Mouse (Mus musculus): Measurements from ENCODE around the gene Mettl15. TPM values are rescaled to one million over a fixed set of nuclear protein-coding genes. Genes with fewer than 3 reads are reported as not detected.

The Mettl15 gene
- total and polyA plus RNA-seq, 3 experiments: 3.1 to 5.3 TPM; not detected in 1

DNA sequence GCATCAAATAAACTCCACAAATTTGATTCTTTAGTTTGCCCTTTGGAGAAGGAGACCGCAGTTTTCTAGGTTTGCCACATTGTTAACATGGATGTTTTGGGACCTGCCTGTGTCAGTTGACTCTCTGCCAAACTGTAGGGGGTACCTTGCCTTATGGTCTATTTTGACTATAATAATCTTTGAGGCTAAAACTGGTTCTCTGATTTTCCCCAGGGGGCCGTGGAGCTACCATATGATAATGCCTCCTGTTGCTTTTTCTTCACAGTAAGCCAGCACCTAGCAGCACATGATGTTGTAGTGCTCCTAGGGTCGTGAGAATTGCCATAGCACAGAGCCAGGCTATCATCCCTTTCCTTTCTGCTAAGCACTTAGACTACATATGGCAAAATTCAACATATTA lies 21.7 kb upstream of the Mettl15 start:
- Histone ChIP-seq H3K36me3 (ENCODE audit: control insufficient read depth in 1 of 2, insufficient read depth in 2 of 2, low read length in 2 of 2) (peaks cover 15 to 22% of the 10 kb centered on the region in 2 experiments), H3K4me1 (ENCODE audit: control insufficient read depth in 1 of 2, insufficient read depth in 2 of 2, low read length in 2 of 2) (peaks cover 3 to 4% of the 10 kb centered on the region in 2 experiments; a peak in 2 of 4 replicates), H3K9ac (ENCODE audit: control insufficient read depth, low read depth, low read length, poor library complexity, severe bottlenecking) (no peak overlapping the region), H3K9me3 (replicated peaks; ENCODE audit: insufficient read depth, low read length) (no peaks in the 10 kb centered on the region), H3K79me2 (ENCODE audit: control insufficient read depth, insufficient read depth, low read length, poor library complexity) (no peaks in the 10 kb centered on the region), H3K4me3 (ENCODE audit: control insufficient read depth in 1 of 2, insufficient read depth in 1 of 2, low read depth in 2 of 2, low read length in 2 of 2) (no peak overlapping the region), H3K27ac (ENCODE audit: control insufficient read depth, low read depth, low read length) (no peak overlapping the region), H3K27me3 (ENCODE audit: control insufficient read depth in 1 of 2, insufficient read depth in 2 of 2, low read length in 2 of 2) (no peaks in the 10 kb centered on the region)
- no peak for DNase-seq (ENCODE audit: low read depth, low spot score)
- no peak for TF ChIP-seq TAL1 (IDR thresholded peaks at IDR 0.05; ENCODE audit: low read length)

DNA sequence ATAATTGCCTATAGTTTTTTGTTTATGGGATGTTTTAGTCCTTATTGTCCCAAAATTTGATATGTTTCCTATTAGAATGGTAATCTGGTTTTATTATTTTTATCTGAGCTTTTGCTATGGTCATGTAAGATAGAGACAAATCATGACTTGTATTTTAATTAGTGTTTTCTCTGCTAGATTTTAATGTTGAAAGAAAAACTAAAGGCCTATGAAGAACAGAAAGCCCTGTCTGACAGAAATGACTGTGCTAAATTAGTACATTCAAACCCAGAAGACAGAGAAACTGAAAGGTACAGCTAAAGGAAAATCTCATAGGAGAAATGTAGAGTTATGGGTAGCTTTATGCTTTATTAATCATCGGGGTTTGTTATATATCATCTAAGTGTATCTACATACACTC lies 17.6 kb upstream of the Mettl15 start:
- TF ChIP-seq POLR2A (IDR thresholded peaks at IDR 0.05; ENCODE audit: control insufficient read depth in 1 of 2, insufficient read depth in 1 of 2, low read depth in 1 of 2, low read length in 2 of 2, poor library complexity in 1 of 2) (no peak), MXI1 (IDR thresholded peaks at IDR 0.05; ENCODE audit: low read depth, low read length) (no peak), MYB (IDR thresholded peaks at IDR 0.05; ENCODE audit: low read depth, low read length) (no peak), TCF12 (IDR thresholded peaks at IDR 0.05; ENCODE audit: low read depth, low read length) (no peak), NELFE (IDR thresholded peaks at IDR 0.05; ENCODE audit: low read depth, low read length) (no peak), ZC3H11A (IDR thresholded peaks at IDR 0.05; ENCODE audit: low read depth, low read length) (no peak)
- Histone ChIP-seq H3K9ac (ENCODE audit: control insufficient read depth, low read depth, low read length, poor library complexity, severe bottlenecking) (no peak overlapping the region), H3K4me1 (ENCODE audit: control insufficient read depth in 1 of 2, insufficient read depth in 2 of 2, low read length in 2 of 2) (peaks cover 3 to 4% of the 10 kb centered on the region in 2 experiments; a peak in 2 of 4 replicates), H3K9me3 (replicated peaks; ENCODE audit: insufficient read depth, low read length) (no peaks in the 10 kb centered on the region), H3K27ac (ENCODE audit: control insufficient read depth, low read depth, low read length) (no peak overlapping the region), H3K4me3 (ENCODE audit: control insufficient read depth in 1 of 2, insufficient read depth in 1 of 2, low read depth in 2 of 2, low read length in 2 of 2) (no peak overlapping the region), H3K27me3 (ENCODE audit: control insufficient read depth in 1 of 2, insufficient read depth in 2 of 2, low read length in 2 of 2) (no peaks in the 10 kb centered on the region), H3K79me2 (ENCODE audit: control insufficient read depth, insufficient read depth, low read length, poor library complexity) (no peaks in the 10 kb centered on the region), H3K36me3 (ENCODE audit: control insufficient read depth in 1 of 2, insufficient read depth in 2 of 2, low read length in 2 of 2) (peaks cover 13 to 34% of the 10 kb centered on the region in 2 experiments)
- no peak for DNase-seq (ENCODE audit: low read depth, low spot score)

DNA sequence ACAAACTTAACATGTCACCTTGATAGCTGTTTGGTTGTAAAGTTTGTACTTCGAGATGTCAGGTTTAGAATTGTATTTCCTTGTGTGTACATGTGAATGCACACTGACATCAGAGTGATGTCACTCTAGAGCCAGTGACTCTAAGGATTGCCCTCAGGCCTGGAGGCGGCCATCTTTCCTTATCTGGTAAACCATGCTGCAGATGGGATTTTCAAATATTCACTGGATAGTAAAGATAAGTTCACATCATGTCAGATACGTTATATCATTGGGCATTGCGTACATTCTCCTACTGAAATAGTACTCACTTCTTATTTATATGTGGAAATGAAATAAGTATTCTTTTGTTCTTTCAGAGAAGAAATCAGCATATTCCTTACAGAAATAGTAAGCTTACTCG lies 15.7 kb upstream of the Mettl15 start:
- Histone ChIP-seq H3K27ac (ENCODE audit: control insufficient read depth, low read depth, low read length) (no peak overlapping the region), H3K27me3 (ENCODE audit: control insufficient read depth in 1 of 2, insufficient read depth in 2 of 2, low read length in 2 of 2) (no peaks in the 10 kb centered on the region), H3K9me3 (replicated peaks; ENCODE audit: insufficient read depth, low read length) (no peaks in the 10 kb centered on the region), H3K9ac (ENCODE audit: control insufficient read depth, low read depth, low read length, poor library complexity, severe bottlenecking) (no peak overlapping the region), H3K4me1 (ENCODE audit: control insufficient read depth in 1 of 2, insufficient read depth in 2 of 2, low read length in 2 of 2) (peaks cover 0 to 1% of the 10 kb centered on the region in 2 experiments; a peak in 1 of 4 replicates), H3K36me3 (ENCODE audit: control insufficient read depth in 1 of 2, insufficient read depth in 2 of 2, low read length in 2 of 2) (peaks cover 3 to 41% of the 10 kb centered on the region in 2 experiments), H3K79me2 (ENCODE audit: control insufficient read depth, insufficient read depth, low read length, poor library complexity) (no peaks in the 10 kb centered on the region), H3K4me3 (ENCODE audit: control insufficient read depth in 1 of 2, insufficient read depth in 1 of 2, low read depth in 2 of 2, low read length in 2 of 2) (no peak overlapping the region)
- no peak for DNase-seq (ENCODE audit: low read depth, low spot score)
- TF ChIP-seq TCF12 (IDR thresholded peaks at IDR 0.05; ENCODE audit: low read depth, low read length): peak; percentile 34; the same call in 1 of the 2 replicates
- TF ChIP-seq NELFE (IDR thresholded peaks at IDR 0.05; ENCODE audit: low read depth, low read length): no peak

DNA sequence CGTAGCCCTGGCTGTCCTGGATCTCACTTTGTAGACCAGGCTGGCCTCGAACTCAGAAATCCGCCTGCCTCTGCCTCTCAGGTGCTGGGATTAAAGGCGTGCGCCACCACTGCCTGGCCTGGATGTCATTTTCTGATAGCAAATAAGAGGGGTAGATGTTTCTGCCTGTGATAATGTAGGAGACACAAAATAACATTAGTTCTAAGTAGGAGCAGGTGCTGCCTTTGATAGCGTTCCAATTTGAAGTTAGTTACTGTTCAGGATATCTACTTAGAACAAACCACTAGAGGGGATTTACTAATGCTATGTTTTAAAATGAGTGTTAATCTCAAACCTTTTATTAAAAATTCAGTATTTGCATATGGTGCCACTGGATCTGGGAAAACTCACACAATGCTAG lies 8.8 kb upstream of the Mettl15 start:
- no peak overlapping the region for H3K9ac ChIP-seq (ENCODE audit: control insufficient read depth, low read depth, low read length, poor library complexity, severe bottlenecking)
- no peak overlapping the region for H3K27ac ChIP-seq (ENCODE audit: control insufficient read depth, low read depth, low read length)
- peaks cover 14 to 35% of the 10 kb centered on the region in 2 experiments for H3K36me3 ChIP-seq (ENCODE audit: control insufficient read depth in 1 of 2, insufficient read depth in 2 of 2, low read length in 2 of 2)
- H3K27me3 ChIP-seq (ENCODE audit: control insufficient read depth in 1 of 2, insufficient read depth in 2 of 2, low read length in 2 of 2): no peaks in the 10 kb centered on the region
- H3K9me3 ChIP-seq (replicated peaks; ENCODE audit: insufficient read depth, low read length): no peaks in the 10 kb centered on the region
- peaks cover 19% of the 10 kb centered on the region for H3K79me2 ChIP-seq (ENCODE audit: control insufficient read depth, insufficient read depth, low read length, poor library complexity)
- TF ChIP-seq E2F4 (IDR thresholded peaks at IDR 0.05; ENCODE audit: borderline replicate concordance, low read depth, low read length) (no peak), USF2 (IDR thresholded peaks at IDR 0.05; ENCODE audit: borderline replicate concordance in 1 of 2, insufficient read depth in 1 of 2, low read depth in 1 of 2, low read length in 2 of 2) (no peak), ZMIZ1 (IDR thresholded peaks at IDR 0.05; ENCODE audit: low read depth, low read length) (no peak), SIN3A (IDR thresholded peaks at IDR 0.05; ENCODE audit: low read length) (no peak), KAT2A (conservative IDR thresholded peaks at IDR 0.05; ENCODE audit: low read depth, low read length) (no peak), MEF2A (IDR thresholded peaks at IDR 0.05; ENCODE audit: extremely low read depth, insufficient replicate concordance, low read depth, low read length, poor library complexity, severe bottlenecking) (no peak), ZNF384 (IDR thresholded peaks at IDR 0.05; ENCODE audit: low read depth, low read length) (no peak), RCOR1 (IDR thresholded peaks at IDR 0.05; ENCODE audit: low read depth, low read length) (no peak)
- DNase-seq (ENCODE audit: low read depth, low spot score): no peak
- H3K4me1 ChIP-seq (ENCODE audit: control insufficient read depth in 1 of 2, insufficient read depth in 2 of 2, low read length in 2 of 2): peaks cover 3 to 7% of the 10 kb centered on the region in 2 experiments; a peak in 3 of 4 replicates
- no peak overlapping the region for H3K4me3 ChIP-seq (ENCODE audit: control insufficient read depth in 1 of 2, insufficient read depth in 1 of 2, low read depth in 2 of 2, low read length in 2 of 2)
